Mouse (Mus musculus) intestine, embryonic 15.5 days (tissue): Measurements from ENCODE around the gene Prrt1. TPM values are rescaled to one million over a fixed set of nuclear protein-coding genes. Genes with fewer than 3 reads are reported as not detected.
A peak's percentile ranks its signal among the peaks of the same experiment; 100 is the strongest.

Source experiments
- ATAC-seq: fragments of 200-750 bp; cut with Nextera tagmentation; 2 replicates; pipeline ENCODE4 v1.8.0; 2017; ENCODE audit warnings: moderate TSS enrichment, moderate library complexity
- H3K27ac ChIP-seq: fragments of 300-500 bp; sonication (generic); 2 replicates; pipeline ENCODE4 v1.5.1; 2015; ENCODE audit warnings: mild to moderate bottlenecking, inconsistent platforms
- H3K27me3 ChIP-seq: fragments of 300-500 bp; sonication (generic); replicated peaks from 2 replicates; pipeline ENCODE4 v1.6.1; 2015; ENCODE audit warnings: inconsistent platforms
- H3K36me3 ChIP-seq: fragments of 300-500 bp; sonication (generic); 2 replicates; pipeline ENCODE4 v1.6.1; 2015; ENCODE audit warnings: inconsistent platforms
- H3K4me1 ChIP-seq: fragments of 300-500 bp; sonication (generic); replicated peaks from 2 replicates; pipeline ENCODE4 v1.6.1; 2015; ENCODE audit warnings: inconsistent platforms
- H3K4me2 ChIP-seq: fragments of 300-500 bp; sonication (generic); replicated peaks from 2 replicates; pipeline ENCODE4 v1.6.1; 2015; ENCODE audit warnings: mild to moderate bottlenecking, inconsistent platforms
- H3K4me3 ChIP-seq: fragments of 300-500 bp; sonication (generic); replicated peaks from 2 replicates; pipeline ENCODE4 v1.5.1; 2015; ENCODE audit warnings: inconsistent platforms
- H3K9ac ChIP-seq: fragments of 300-500 bp; sonication (generic); 2 replicates; pipeline ENCODE4 v1.6.1; 2015; ENCODE audit warnings: inconsistent platforms
- H3K9me3 ChIP-seq: fragments of 300-500 bp; sonication (generic); 2 replicates; pipeline ENCODE4 v1.6.1; 2016; ENCODE audit warnings: inconsistent platforms
- WGBS: fragments of 180-500 bp; shearing (Covaris S2); methylation state at CpG from one replicate; pipeline ENCODE4 v1.1.7; 2015; 5-methylcytosine and 5-hydroxymethylcytosine counted together
- polyA plus RNA-seq: library from polyadenylated mRNA; unstranded; fragments of >200 nt; fragmentation: Nextera tagmentation; extraction: Ambion mirVana; gene quantifications from 2 replicates; pipeline ENCODE4 v1.2.1, GENCODE M21; 2015

Prrt1 gene
- polyA plus RNA-seq, 1 experiment from 2014 or later, result 0.49 TPM

DNA sequence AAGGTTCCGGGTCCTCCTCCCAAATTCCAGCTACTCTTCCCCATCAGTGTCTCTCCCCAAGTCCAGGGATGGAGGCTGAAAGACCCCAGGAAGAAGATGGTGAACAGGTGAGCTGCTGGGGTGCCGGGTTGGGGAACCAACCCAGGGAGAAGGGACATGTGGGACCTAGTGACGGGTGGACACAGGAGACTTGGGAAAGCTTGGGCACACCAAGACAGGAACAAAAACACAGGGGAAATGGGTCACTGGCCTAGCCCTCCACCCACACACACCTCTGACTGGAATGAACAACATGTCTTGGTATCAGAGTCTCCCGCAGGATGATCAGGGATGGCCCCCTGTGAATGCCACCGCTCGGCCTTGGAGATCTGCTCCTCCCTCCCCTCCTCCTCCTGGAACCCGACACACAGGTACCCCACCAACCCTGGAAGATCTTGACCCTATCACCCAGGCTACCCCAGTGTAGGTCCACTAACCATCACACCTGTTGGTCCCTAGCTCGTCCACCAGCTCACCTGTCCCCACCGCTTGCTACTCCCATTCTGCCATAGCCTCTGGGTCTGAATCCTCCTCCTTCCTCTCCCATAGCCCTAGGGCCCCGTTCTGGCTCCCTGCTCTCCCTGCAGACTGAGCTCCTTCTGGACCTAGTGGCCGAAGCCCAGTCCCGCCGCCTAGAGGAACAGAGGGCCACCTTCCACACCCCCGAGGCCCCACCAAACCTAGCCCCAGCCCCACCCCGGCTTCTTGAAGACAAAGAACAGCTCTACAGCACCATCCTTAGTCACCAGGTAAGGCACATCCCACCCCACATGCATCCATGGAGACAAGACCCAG, 39.0 kb upstream of the Prrt1 start:
- Histone ChIP-seq H3K4me3 (peak overlapping the region; percentile 88; the same call in 1 of the 2 replicates), H3K9ac (0 out of 2 replicates have a peak overlapping the region, but pooled peaks have one; percentile 17), H3K27ac (peak overlapping the region; percentile 97), H3K36me3 (peaks cover 7% of the 10 kb centered on the region), H3K4me1 (peaks cover 64% of the 10 kb centered on the region), H3K9me3 (no peaks in the 10 kb centered on the region), H3K4me2 (peak overlapping the region; percentile 82), H3K27me3 (no peaks in the 10 kb centered on the region)
- no peak for ATAC-seq
- WGBS, result 64% methylated on average over 15 of the region's 15 CpGs

DNA sequence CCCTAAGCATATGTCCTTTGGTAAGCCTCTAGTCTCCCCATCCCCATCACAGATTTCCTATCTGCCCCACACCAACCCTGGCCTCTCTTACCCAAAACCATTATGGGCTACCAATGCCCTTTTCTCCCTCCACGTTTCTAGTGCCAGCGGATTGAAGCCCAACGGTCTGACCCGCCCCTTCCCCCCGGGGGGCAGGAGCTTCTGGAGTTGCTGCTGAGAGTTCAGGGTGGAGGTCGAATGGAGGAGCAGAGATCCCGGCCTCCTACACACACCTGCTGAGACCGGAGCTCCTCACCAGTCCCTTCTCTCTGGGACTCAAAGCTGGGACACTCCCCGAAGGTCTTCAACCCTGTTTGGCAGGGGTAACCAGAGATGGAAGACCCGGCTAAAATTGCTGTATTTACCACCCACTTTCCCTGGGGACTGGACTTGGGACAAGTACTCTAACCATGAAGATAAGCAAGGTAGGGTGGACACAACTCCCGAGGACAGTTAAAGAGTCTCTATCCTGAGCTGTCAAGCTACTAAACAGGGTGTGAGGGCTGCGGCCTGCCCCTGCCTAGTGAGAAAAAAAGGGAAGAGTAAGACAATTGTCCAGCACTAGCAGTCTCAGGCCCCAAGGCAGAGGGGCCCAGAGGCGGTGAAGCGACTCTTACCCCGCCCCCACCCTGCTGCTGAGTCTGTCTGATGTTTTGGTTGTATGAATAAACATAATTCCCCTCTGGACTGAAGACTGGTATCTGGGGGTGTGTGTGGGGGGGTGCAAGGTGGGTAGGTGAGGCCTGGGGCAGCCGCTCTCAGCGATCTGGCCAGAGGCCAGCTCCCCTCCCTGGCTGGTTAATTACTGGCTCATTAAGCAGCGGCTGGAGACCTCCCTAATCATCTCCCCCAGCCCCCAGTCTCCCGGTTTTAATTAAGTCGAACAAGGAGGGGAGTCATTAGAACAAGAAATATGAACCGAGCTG, 38.0 kb upstream of the Prrt1 start, which contains the start of gene Pbx2:
Gene Pbx2, plus strand, starts transcription at position 238 of the 965 bp plus-strand sequence.
- peak within 1 kb of the TSS; percentile 82 for H3K4me2 ChIP-seq
- peak within 1 kb of the TSS; percentile 97 for H3K27ac ChIP-seq
- H3K4me3 ChIP-seq, result peak within 1 kb of the TSS; percentile 88
- WGBS, result 5% methylated on average over 21 of the region's 21 CpGs
- H3K9ac ChIP-seq, result peak within 1 kb of the TSS; percentile 95
- ATAC-seq, result peak; percentile 5; the same call in 1 of the 2 replicates
- peaks cover 12% of the 10 kb centered on the region for H3K36me3 ChIP-seq
- H3K27me3 ChIP-seq, result no peaks in the 10 kb centered on the region
- H3K9me3 ChIP-seq, result no peaks in the 10 kb centered on the region
- peaks cover 64% of the 10 kb centered on the region for H3K4me1 ChIP-seq

DNA sequence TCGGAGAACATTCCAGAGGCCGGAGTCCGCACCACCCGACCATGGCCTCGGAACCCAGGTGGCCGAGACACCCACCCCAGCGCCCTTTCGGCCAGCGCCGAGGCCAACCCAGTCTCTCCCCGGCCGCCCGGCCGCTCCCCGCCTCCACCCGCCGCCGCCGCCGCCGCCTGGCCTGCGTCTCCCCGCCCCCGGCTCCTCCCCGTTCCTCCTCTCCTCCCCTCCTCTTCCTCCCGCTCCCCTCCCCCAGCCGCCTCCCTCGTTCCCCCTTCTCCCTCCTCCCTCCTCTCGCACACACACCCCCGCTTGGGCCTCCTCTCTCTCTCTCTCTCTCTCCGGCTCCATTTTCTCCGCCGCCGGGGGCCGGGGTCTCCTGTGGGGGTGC, 37.3 kb upstream of the Prrt1 start:
- Histone ChIP-seq H3K27me3 (no peaks in the 10 kb centered on the region), H3K9ac (peak overlapping the region; percentile 95), H3K4me1 (peaks cover 64% of the 10 kb centered on the region), H3K4me3 (peak overlapping the region; percentile 88), H3K27ac (peak overlapping the region; percentile 97), H3K9me3 (no peaks in the 10 kb centered on the region), H3K4me2 (peak overlapping the region; percentile 82), H3K36me3 (peaks cover 12% of the 10 kb centered on the region)
- under 1% methylated on average over 33 of the region's 35 CpGs for WGBS
- ATAC-seq, result peak; percentile 66

DNA sequence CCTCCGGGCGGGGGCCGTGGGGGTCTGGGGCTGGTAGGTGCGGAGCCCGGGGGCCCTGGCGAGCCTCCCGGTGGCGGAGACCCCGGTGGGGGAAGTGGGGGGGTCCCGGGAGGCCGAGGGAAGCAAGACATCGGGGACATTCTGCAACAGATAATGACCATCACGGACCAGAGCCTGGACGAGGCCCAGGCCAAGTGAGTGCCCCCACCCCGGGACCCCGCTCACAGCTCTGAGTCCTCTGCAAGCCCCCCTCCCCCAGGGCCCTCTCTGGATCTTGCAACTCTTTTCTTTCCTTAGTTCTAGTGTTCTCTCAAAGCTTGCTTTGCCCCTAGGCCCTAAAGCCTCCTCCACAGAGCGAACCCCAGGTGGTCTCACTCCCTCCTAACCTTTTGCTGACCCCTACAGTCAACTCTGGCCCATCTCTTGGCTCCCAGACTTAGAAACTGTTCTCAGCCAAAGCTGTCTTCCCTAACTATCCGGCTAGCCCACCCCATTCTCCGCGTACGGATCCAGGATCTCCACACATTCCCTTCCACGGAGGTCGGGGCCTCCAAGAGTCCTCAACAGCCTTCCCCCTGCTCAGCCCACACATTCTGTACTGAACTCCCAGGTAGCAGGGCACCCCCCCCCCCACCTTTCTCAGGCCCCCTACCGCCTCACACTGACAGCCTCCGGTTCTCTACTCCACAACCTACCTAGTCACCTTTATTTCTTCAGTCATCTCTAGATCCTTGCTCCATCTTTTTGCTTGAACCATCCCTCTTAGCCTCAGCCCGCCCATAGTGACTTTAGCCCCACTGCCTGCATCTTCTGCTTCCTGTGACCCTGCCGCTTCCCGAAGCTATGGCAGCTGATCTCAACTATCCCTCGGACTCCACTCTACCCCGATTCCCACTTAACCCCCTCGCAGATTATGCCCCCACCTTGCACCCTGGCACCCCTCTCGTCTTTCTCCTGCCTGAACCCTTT, 36.5 kb upstream of the Prrt1 start:
- peak overlapping the region; percentile 82 for H3K4me2 ChIP-seq
- H3K9me3 ChIP-seq, result no peaks in the 10 kb centered on the region
- peak; percentile 7 for ATAC-seq
- H3K27ac ChIP-seq, result peak overlapping the region; percentile 97
- peaks cover 69% of the 10 kb centered on the region for H3K4me1 ChIP-seq
- 1% methylated on average over 29 of the region's 32 CpGs for WGBS
- peak overlapping the region; percentile 95 for H3K9ac ChIP-seq
- H3K36me3 ChIP-seq, result peaks cover 12% of the 10 kb centered on the region
- peak overlapping the region; percentile 88 for H3K4me3 ChIP-seq
- no peaks in the 10 kb centered on the region for H3K27me3 ChIP-seq

DNA sequence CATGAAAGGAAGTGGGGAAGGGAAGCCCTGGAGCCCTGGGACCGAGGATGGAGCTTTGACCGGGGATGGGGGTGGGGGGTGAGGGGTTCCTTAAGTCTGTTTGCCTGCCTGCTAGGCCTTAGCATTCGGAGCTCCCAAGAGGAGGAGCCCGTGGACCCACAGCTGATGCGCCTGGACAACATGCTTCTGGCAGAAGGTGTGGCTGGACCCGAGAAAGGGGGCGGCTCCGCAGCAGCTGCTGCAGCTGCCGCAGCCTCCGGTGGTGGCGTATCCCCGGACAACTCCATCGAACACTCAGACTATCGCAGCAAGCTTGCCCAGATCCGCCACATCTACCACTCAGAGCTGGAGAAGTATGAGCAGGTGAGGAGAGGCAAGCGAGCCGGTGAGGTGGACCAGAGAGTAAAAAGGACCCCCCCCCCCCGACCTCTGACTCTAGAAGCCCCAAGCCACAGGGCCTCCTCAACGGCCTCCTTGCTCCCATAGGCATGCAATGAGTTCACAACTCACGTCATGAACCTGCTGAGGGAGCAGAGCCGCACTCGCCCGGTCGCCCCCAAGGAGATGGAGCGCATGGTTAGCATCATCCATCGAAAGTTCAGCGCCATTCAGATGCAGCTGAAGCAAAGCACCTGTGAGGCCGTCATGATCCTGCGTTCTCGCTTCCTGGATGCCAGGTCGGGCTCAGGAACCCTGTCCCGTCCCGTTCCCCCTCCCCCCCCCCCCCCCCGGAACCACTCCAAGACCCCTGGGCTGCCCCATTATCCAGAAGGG, 35.4 kb upstream of the Prrt1 start:
- Histone ChIP-seq H3K27me3 (no peaks in the 10 kb centered on the region), H3K4me1 (peaks cover 67% of the 10 kb centered on the region), H3K27ac (peak overlapping the region; percentile 97), H3K36me3 (peaks cover 12% of the 10 kb centered on the region), H3K9ac (peak overlapping the region; percentile 95), H3K9me3 (no peaks in the 10 kb centered on the region), H3K4me2 (peak overlapping the region; percentile 82), H3K4me3 (peak overlapping the region; percentile 88)
- no peak for ATAC-seq
- WGBS, result 40% methylated on average over 34 of the region's 34 CpGs

DNA sequence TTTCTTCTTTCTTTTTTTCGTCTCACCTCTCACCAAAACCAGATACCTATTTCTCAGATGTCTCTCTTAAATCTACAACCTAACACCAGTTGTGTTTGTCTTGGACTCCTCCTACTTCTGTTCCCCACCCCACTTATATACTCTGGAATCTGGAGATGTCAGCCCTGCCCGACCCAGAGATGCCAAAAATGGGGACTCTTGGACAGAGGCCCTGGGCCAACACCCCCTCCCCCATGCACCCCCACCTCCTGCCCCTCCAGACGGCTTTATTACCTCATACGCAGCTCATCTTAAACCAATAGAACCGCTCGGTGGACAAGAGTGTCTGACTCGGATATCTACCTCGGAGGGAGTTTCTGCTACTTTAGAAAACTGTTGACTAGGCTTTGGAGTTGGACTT, 33.2 kb upstream of the Prrt1 start:
- Histone ChIP-seq H3K36me3 (peaks cover 23% of the 10 kb centered on the region), H3K9ac (no peak overlapping the region), H3K27ac (no peak overlapping the region), H3K9me3 (no peaks in the 10 kb centered on the region), H3K27me3 (no peaks in the 10 kb centered on the region), H3K4me3 (no peak overlapping the region), H3K4me2 (no peak overlapping the region), H3K4me1 (peaks cover 54% of the 10 kb centered on the region)
- ATAC-seq, result no peak
- WGBS, result 51% methylated on average over 8 of the region's 8 CpGs

DNA sequence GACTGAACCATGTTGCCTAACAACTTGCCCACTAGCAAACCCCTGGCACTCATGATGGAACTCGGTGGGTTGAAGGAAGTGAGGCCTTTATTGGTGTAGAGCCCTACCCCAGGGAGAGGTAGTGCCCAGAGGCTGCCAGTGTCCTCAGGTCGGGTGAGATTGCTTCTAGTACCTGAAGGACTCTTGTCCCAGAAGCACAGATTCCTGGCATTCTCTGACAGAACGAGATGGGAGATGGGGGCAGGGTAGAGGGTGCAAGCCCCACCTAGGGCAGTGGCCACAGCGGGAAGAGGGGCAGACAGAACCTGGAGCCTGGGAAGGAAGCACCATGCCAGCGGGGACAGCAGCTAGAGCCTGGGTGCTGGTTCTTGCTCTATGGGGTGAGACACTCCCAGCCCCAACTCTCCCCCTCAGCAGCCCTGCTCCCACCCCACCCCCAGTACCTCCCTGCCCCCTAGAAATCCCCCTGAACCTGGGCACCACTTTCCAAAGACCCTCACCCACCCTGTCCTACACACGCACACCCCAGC, 31.7 kb upstream of the Prrt1 start, which contains the start of gene Ager:
Gene Ager, plus strand, starts transcription at position 297 of the 530 bp plus-strand sequence.
- WGBS, result 20% methylated on average over 6 of the region's 6 CpGs
- H3K4me2 ChIP-seq, result peak within 1 kb of the TSS; percentile 29
- H3K27me3 ChIP-seq, result no peaks in the 10 kb centered on the region
- peak within 1 kb of the TSS; percentile 28; the same call in 1 of the 2 replicates for H3K9ac ChIP-seq
- peaks cover 55% of the 10 kb centered on the region for H3K4me1 ChIP-seq
- H3K9me3 ChIP-seq, result no peaks in the 10 kb centered on the region
- peaks cover 28% of the 10 kb centered on the region for H3K36me3 ChIP-seq
- no peak for ATAC-seq
- H3K27ac ChIP-seq, result peak within 1 kb of the TSS; percentile 40; the same call in 1 of the 2 replicates
- no peak within 1 kb of the TSS for H3K4me3 ChIP-seq

DNA sequence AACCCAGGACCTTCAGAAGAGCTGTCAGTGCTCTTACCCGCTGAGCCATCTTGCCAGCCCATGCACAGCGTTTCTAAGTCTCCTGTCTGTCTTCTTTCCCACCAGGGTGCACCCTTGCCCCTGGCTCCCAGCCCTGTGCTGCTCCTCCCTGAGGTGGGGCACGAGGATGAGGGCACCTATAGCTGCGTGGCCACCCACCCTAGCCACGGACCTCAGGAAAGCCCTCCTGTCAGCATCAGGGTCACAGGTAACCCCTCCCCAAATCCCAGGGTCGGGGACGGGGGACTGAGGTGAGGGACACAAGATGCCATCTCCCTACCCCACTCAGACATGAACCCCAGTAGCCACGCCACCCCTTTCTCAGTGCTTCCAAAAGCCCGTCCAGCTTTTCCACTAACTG, 29.4 kb upstream of the Prrt1 start:
- Histone ChIP-seq H3K9ac (no peak overlapping the region), H3K4me2 (no peak overlapping the region)
- WGBS, result 78% methylated on average over 9 of the region's 9 CpGs

DNA sequence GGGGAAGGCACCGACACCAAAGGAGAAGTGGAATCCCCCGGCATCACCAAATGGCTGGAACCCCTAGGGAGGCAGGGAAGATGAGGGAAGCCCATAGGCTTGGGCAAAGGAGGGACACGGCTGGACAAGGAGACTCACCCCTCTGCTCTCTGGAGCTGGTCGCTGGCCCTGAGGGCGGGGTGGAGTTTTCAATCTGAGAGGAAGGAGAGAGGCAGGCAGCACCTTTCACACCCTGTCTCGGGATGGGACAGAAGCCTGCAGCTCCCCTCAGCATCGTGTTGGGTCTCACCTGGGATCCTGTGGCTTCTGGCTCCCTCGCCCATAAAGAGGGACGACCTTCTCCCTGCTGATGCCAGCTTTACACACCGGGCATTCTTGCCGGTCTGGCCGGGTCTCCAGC, 27.5 kb upstream of the Prrt1 start:
- Histone ChIP-seq H3K27ac (no peak overlapping the region), H3K4me3 (no peak overlapping the region), H3K27me3 (no peaks in the 10 kb centered on the region), H3K36me3 (peaks cover 16% of the 10 kb centered on the region), H3K9me3 (no peaks in the 10 kb centered on the region), H3K4me1 (peaks cover 42% of the 10 kb centered on the region), H3K9ac (no peak overlapping the region), H3K4me2 (peak overlapping the region; percentile 80)
- ATAC-seq, result no peak
- 84% methylated on average over 12 of the region's 12 CpGs for WGBS

More for the DNA sequence above, 29.4 kb upstream of the Prrt1 start:
- H3K9me3 ChIP-seq, result no peaks in the 10 kb centered on the region
- no peak overlapping the region for H3K4me3 ChIP-seq
- H3K27ac ChIP-seq, result no peak overlapping the region
- peaks cover 26% of the 10 kb centered on the region for H3K36me3 ChIP-seq
- peaks cover 45% of the 10 kb centered on the region for H3K4me1 ChIP-seq
- H3K27me3 ChIP-seq, result no peaks in the 10 kb centered on the region
- ATAC-seq, result no peak

DNA sequence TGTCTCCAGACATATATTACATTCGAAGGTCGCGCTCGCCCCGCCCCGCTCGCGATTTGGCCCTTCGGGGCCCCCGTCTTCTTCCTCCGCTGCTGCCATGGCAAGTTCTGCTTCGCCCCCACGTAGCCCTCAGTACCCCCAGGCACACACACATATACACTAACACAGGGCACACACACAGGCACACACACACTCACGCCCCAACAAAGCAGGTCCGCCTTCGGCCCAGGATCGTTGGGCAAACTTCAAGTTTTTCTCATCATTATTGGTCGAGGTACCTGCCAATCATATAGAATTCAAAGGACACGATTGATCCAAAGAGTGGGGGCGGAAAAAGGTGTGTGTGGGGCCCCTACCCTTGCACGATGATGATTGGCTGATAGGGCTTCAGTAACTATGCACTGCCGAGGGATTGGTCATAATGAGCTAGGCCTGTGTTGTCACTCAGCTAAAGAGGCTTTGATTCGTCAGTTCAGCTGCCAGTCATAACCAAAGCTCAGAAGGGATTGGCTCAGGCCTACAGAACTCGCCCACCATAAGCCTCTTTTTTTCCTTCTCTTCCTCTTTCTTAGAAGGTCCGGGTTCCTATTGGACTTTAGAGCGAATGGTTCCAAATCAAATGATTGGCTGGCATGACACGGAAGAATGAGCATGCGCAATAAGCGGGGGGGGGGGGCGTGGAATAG, 25.8 kb upstream of the Prrt1 start, which contains the start of gene Rnf5:
Gene Rnf5, minus strand, starts transcription at position 316 of the 686 bp plus-strand sequence.
- Histone ChIP-seq H3K4me3 (peak within 1 kb of the TSS; percentile 88), H3K27ac (peak within 1 kb of the TSS; percentile 91), H3K27me3 (no peaks in the 10 kb centered on the region), H3K9me3 (no peaks in the 10 kb centered on the region), H3K36me3 (peaks cover 16% of the 10 kb centered on the region), H3K9ac (peak within 1 kb of the TSS; percentile 74), H3K4me2 (peak within 1 kb of the TSS; percentile 91), H3K4me1 (peaks cover 43% of the 10 kb centered on the region)
- WGBS, result under 1% methylated on average over 30 of the region's 30 CpGs
- ATAC-seq, result peak; percentile 95
